Mouse (Mus musculus): Measurements from ENCODE around the gene Rabac1.

- no peak for TF ChIP-seq POLR2A (IDR thresholded peaks at IDR 0.05; ENCODE audit: borderline replicate concordance, extremely low read depth, low read depth, low read length)
- no peak for TF ChIP-seq CTCF (IDR thresholded peaks at IDR 0.05; ENCODE audit: insufficient read depth, low read length)
These were observed 28.9 kb downstream of the Rabac1 start for GRCm38 (mm10) chr7:24943641-24944040.
